Mouse (Mus musculus) liver, embryonic 16.5 days (tissue): ENCODE data around the gene Ccdc130. TPM values are rescaled to one million over a fixed set of nuclear protein-coding genes. Genes with fewer than 3 reads are reported as not detected.
"Not testable (repeated sequence)": the region's sequence is repeated elsewhere in the genome, so short reads cannot be mapped to it uniquely, and the experiment has no call there.

Experiments used
- ATAC-seq: fragments of 200-750 bp; cut with Nextera tagmentation; 2 replicates; pipeline ENCODE4 v1.8.0; 2017; ENCODE audit warnings: low read depth, mild to moderate bottlenecking, moderate number of reproducible peaks, moderate library complexity
- H3K27ac ChIP-seq: fragments of 300-500 bp; sonication (generic); 2 replicates; pipeline ENCODE4 v1.5.1; 2014; ENCODE audit warnings: mild to moderate bottlenecking, low read length
- H3K27me3 ChIP-seq: fragments of 300-500 bp; sonication (generic); 2 replicates; pipeline ENCODE4 v1.6.1; 2014; ENCODE audit warnings: low read depth, low read length, mixed read lengths; ENCODE audit not compliant: control insufficient read depth, insufficient read depth
- H3K36me3 ChIP-seq: fragments of 300-500 bp; sonication (generic); 2 replicates; pipeline ENCODE4 v1.6.1; 2014; ENCODE audit warnings: mild to moderate bottlenecking; ENCODE audit not compliant: control insufficient read depth, insufficient read depth
- H3K4me1 ChIP-seq: fragments of 300-500 bp; sonication (generic); 2 replicates; pipeline ENCODE4 v1.6.1; 2014; ENCODE audit warnings: low read depth, low read length, mixed read lengths; ENCODE audit not compliant: control insufficient read depth
- H3K4me2 ChIP-seq: fragments of 300-500 bp; sonication (generic); 2 replicates; pipeline ENCODE4 v1.6.1; 2014; ENCODE audit warnings: low read depth, low read length, mixed read lengths
- H3K4me3 ChIP-seq: fragments of 300-500 bp; sonication (generic); 2 replicates; pipeline ENCODE4 v1.5.1; 2014; ENCODE audit warnings: low read depth, mild to moderate bottlenecking, low read length
- H3K9ac ChIP-seq: fragments of 300-500 bp; sonication (generic); 2 replicates; pipeline ENCODE4 v1.6.1; 2014; ENCODE audit warnings: low read depth, low read length
- H3K9me3 ChIP-seq: fragments of 300-500 bp; sonication (generic); replicated peaks from 2 replicates; pipeline ENCODE4 v1.6.1; 2016; ENCODE audit warnings: low read length; ENCODE audit not compliant: control insufficient read depth
- WGBS: fragments of 180-500 bp; shearing (Covaris S2); extraction: QIAGEN DNeasy Blood & Tissue Kit; methylation state at CpG from one replicate; pipeline ENCODE4 v1.1.7; 2014; ENCODE audit not compliant: insufficient replicate concordance; 5-methylcytosine and 5-hydroxymethylcytosine counted together
- polyA plus RNA-seq: library from polyadenylated mRNA; unstranded; fragments of >200 nt; fragmentation: Nextera tagmentation; extraction: Ambion mirVana; gene quantifications from 2 replicates; pipeline ENCODE4 v1.2.1, GENCODE M21; 2015

Ccdc130 gene
- 5.6 and 6.2 TPM in 2 replicates for polyA plus RNA-seq

DNA sequence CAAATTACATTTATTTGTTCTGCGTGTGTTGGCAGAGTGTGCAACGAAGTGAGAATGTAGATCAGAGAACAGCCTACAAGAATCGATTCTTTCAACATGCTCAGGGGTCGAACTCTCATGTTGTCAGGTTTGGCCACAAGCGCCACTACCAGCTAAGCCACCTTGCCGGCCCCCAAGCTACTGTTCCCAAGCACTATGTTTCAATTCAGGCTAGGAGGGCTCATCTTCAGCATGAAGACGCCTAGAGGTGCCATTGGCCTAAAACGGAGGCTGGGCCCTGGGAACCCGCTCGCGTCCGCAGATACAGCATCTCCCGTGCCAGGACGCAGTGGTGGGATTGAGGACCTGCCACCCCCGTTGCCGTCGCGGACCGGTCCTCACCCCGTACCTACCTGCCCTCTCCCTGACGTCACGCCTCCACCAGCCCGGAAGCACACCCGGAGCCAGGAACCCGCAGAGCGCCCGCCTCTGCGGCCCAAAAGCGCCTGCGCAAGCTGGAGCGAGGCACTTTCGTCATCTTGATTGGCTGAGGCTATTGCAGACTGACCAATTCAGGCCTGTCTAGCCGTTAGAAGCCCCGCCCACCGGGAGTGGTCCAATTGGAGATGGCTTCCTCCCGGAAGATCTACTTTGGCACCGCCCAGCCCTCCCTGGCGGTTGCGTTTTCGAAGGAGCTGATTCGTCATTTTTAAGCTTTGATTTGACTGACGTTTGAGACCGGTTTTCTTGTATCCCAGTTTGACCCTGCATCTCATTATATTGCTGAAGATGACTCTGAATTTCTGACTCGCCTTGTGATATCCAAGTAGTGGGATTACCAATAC, at the start of gene Ccdc130:
Ccdc130 (minus strand) TSS at position 431 of the 824 bp plus-strand sequence.
- H3K27ac ChIP-seq = peak within 1 kb of the TSS; percentile 65; the same call in 1 of the 2 replicates
- under 1% methylated on average over 44 of the region's 44 CpGs for WGBS

GRCm38 (mm10) chr8:84308376-84308775, 38.2 kb upstream of the Ccdc130 start:
- H3K9ac ChIP-seq = no peak overlapping the region
- H3K4me3 ChIP-seq = no peak overlapping the region
- H3K27me3 ChIP-seq = no peaks in the 10 kb centered on the region
- no peaks in the 10 kb centered on the region for H3K36me3 ChIP-seq
- H3K4me1 ChIP-seq = no peaks in the 10 kb centered on the region
- no peaks in the 10 kb centered on the region for H3K9me3 ChIP-seq
- ATAC-seq = no peak
- no peak overlapping the region for H3K27ac ChIP-seq
- no peak overlapping the region for H3K4me2 ChIP-seq
- WGBS = 46% methylated on average over 3 of the region's 3 CpGs

More for the DNA sequence above, at the start of gene Ccdc130:
- H3K9me3 ChIP-seq = no peaks in the 10 kb centered on the region
- peak; percentile 100 for ATAC-seq
- peak within 1 kb of the TSS; percentile 87 for H3K9ac ChIP-seq
- peak within 1 kb of the TSS; percentile 94 for H3K4me2 ChIP-seq
- H3K36me3 ChIP-seq = no peaks in the 10 kb centered on the region
- no peaks in the 10 kb centered on the region for H3K27me3 ChIP-seq
- H3K4me1 ChIP-seq = peaks cover 10% of the 10 kb centered on the region
- H3K4me3 ChIP-seq = peak within 1 kb of the TSS; percentile 93

- 59% methylated on average over 2 of the region's 2 CpGs for WGBS
- Histone ChIP-seq H3K4me1 (no peaks in the 10 kb centered on the region), H3K27ac (no peak overlapping the region), H3K4me3 (no peak overlapping the region), H3K9me3 (no peaks in the 10 kb centered on the region), H3K4me2 (no peak overlapping the region), H3K36me3 (no peaks in the 10 kb centered on the region), H3K27me3 (no peaks in the 10 kb centered on the region), H3K9ac (no peak overlapping the region)
- ATAC-seq = no peak
Observed at GRCm38 (mm10) chr8:84303951-84304350, 33.8 kb upstream of the Ccdc130 start.

DNA sequence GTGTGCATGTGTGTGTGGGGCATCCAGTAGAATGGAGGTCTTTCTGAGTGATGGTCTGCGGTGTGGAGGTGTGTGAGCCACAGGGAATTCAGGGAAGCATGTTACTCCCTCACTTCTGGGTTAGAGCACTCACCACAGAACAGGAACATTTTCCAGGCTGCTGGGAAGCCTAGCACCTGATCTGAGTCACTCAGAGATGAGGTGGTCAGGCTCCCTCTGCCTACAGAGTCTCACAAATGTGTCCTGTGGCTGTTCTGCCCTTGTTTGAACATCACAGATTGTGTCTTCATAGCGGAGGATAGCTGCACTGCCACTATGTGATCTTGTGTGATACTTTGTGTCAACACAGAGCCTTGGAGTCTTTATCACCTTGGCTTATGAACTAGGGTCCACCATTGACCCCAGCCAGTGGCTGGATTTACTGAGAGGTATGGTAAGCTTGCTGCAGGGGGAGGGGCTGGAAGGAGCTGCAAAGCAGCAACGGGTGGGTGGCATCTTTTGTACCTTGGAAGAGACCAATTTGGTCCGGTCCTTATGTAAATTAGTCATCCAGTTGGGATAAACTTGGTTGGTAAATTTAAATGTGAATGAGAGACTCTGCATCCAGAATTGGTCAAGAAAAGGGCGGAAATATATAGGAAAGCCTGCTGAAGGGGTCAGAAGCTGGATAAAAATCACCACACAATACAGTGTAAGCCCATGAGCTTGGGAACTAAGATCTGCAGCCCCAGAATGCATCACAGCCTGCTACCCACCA, 27.0 kb upstream of the Ccdc130 start:
- H3K4me3 ChIP-seq = no peak overlapping the region
- no peaks in the 10 kb centered on the region for H3K9me3 ChIP-seq
- H3K9ac ChIP-seq = no peak overlapping the region
- 55% methylated on average over 5 of the region's 5 CpGs for WGBS
- H3K27ac ChIP-seq = no peak overlapping the region
- H3K36me3 ChIP-seq = no peaks in the 10 kb centered on the region
- no peak overlapping the region for H3K4me2 ChIP-seq
- no peaks in the 10 kb centered on the region for H3K27me3 ChIP-seq
- ATAC-seq = no peak
- H3K4me1 ChIP-seq = no peaks in the 10 kb centered on the region

- no peaks in the 10 kb centered on the region for H3K4me1 ChIP-seq
- H3K36me3 ChIP-seq = no peaks in the 10 kb centered on the region
- no peaks in the 10 kb centered on the region for H3K27me3 ChIP-seq
- no peak for ATAC-seq
- no peak overlapping the region for H3K27ac ChIP-seq
- no peaks in the 10 kb centered on the region for H3K9me3 ChIP-seq
- H3K4me3 ChIP-seq = no peak overlapping the region
- WGBS = 21% methylated on average over 8 of the region's 8 CpGs
- H3K9ac ChIP-seq = no peak overlapping the region
- no peak overlapping the region for H3K4me2 ChIP-seq
Observed at GRCm38 (mm10) chr8:84291688-84292087, 21.5 kb upstream of the Ccdc130 start.

GRCm38 (mm10) chr8:84291086-84291485, 20.9 kb upstream of the Ccdc130 start:
- no peaks in the 10 kb centered on the region for H3K27me3 ChIP-seq
- H3K27ac ChIP-seq = no peak overlapping the region
- 58% methylated on average over 5 of the region's 5 CpGs for WGBS
- no peak for ATAC-seq
- no peak overlapping the region for H3K4me3 ChIP-seq
- H3K4me2 ChIP-seq = no peak overlapping the region
- no peaks in the 10 kb centered on the region for H3K9me3 ChIP-seq
- no peaks in the 10 kb centered on the region for H3K36me3 ChIP-seq
- no peak overlapping the region for H3K9ac ChIP-seq
- no peaks in the 10 kb centered on the region for H3K4me1 ChIP-seq

GRCm38 (mm10) chr8:84288892-84289291, 18.7 kb upstream of the Ccdc130 start:
- no peaks in the 10 kb centered on the region for H3K36me3 ChIP-seq
- WGBS = 53% methylated on average over 2 of the region's 2 CpGs

GRCm38 (mm10) chr8:84285665-84286064, 15.5 kb upstream of the Ccdc130 start:
- not testable (repeated sequence) for H3K9me3 ChIP-seq, H3K4me3 ChIP-seq, H3K4me1 ChIP-seq, H3K9ac ChIP-seq, H3K4me2 ChIP-seq, H3K36me3 ChIP-seq, ATAC-seq, H3K27ac ChIP-seq, H3K27me3 ChIP-seq
- WGBS = 27% methylated on average over 5 of the region's 5 CpGs

More at GRCm38 (mm10) chr8:84288892-84289291, 18.7 kb upstream of the Ccdc130 start:
- no peaks in the 10 kb centered on the region for H3K9me3 ChIP-seq
- no peaks in the 10 kb centered on the region for H3K27me3 ChIP-seq
- no peak overlapping the region for H3K9ac ChIP-seq
- H3K27ac ChIP-seq = no peak overlapping the region
- H3K4me2 ChIP-seq = no peak overlapping the region
- no peaks in the 10 kb centered on the region for H3K4me1 ChIP-seq
- H3K4me3 ChIP-seq = no peak overlapping the region
- no peak for ATAC-seq

DNA sequence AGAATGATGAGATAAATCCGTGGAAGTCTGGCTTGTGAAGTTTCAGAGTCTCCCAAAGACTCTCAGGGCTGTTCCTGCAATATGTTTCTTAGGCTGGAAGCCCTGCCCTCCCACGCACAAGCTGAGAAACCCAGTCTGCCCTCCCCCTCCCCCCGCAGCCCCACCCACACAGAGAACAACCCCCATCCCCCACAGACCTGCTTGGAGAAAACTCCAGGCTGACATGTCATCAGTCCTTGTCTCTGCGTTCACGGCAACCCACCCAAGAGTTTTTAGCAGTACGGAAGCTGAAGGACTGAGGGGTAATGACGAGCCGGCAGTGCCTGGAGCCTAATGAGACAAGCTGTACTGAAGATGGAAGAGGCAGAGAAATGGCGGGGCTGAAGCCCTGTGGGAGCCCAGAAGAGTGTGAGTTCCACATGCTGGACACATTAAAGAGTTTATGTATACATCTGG, 14.5 kb upstream of the Ccdc130 start:
- Histone ChIP-seq H3K27me3 (no peaks in the 10 kb centered on the region), H3K4me1 (no peaks in the 10 kb centered on the region), H3K9ac (no peak overlapping the region), H3K27ac (no peak overlapping the region), H3K4me2 (no peak overlapping the region), H3K4me3 (no peak overlapping the region), H3K36me3 (no peaks in the 10 kb centered on the region), H3K9me3 (no peaks in the 10 kb centered on the region)
- no peak for ATAC-seq
- WGBS = 30% methylated on average over 9 of the region's 9 CpGs
